Mouse (Mus musculus): ENCODE measurements at regions not wholly inside any gene's neighbourhood (a gene's known extent, or its start where the extent isn't known, plus 50 kb on each side); places are given as distances from the start of the nearest gene placed in this dataset.
A peak's percentile ranks its signal among the peaks of the same experiment; 100 is the strongest.

GRCm38 (mm10) chr3:121609090-121609489, 61.5 kb upstream of the 4930432M17Rik start:
- DNase-seq (ENCODE audit: low spot score) = no peak
- Histone ChIP-seq H3K4me3 (ENCODE audit: low read depth, low read length) (no peak overlapping the region), H3K36me3 (ENCODE audit: insufficient read depth, low read length) (no peaks in the 10 kb centered on the region), H3K27me3 (replicated peaks; ENCODE audit: insufficient read depth, low read length) (no peaks in the 10 kb centered on the region), H3K4me1 (ENCODE audit: insufficient read depth, low read depth, low read length) (peaks cover 15% of the 10 kb centered on the region; the same call in 1 of the 2 replicates), H3K9ac (replicated peaks; ENCODE audit: low read depth) (no peak overlapping the region), H3K27ac (ENCODE audit: low read length) (peak overlapping the region; percentile 54; the same call in 1 of the 2 replicates), H3K9me3 (ENCODE audit: low read length) (no peaks in the 10 kb centered on the region), H3K4me2 (replicated peaks; ENCODE audit: low read depth, low read length) (no peak overlapping the region)
- no peak for ATAC-seq
- 33% methylated on average over 7 of the region's 7 CpGs for WGBS
- TF ChIP-seq CTCF (IDR thresholded peaks at IDR 0.05) = no peak
- no peak for TF ChIP-seq EP300 (IDR thresholded peaks at IDR 0.05)

GRCm38 (mm10) chr3:121604737-121605136, 65.8 kb upstream of the 4930432M17Rik start:
- Histone ChIP-seq H3K4me2 (replicated peaks; ENCODE audit: low read depth, low read length) (no peak overlapping the region), H3K9me3 (ENCODE audit: low read length) (no peaks in the 10 kb centered on the region), H3K27ac (ENCODE audit: low read length) (peak overlapping the region; percentile 81), H3K27me3 (replicated peaks; ENCODE audit: insufficient read depth, low read length) (no peaks in the 10 kb centered on the region), H3K36me3 (ENCODE audit: insufficient read depth, low read length) (no peaks in the 10 kb centered on the region), H3K9ac (replicated peaks; ENCODE audit: low read depth) (no peak overlapping the region), H3K4me1 (ENCODE audit: insufficient read depth, low read depth, low read length) (peaks cover 18% of the 10 kb centered on the region; the same call in 1 of the 2 replicates), H3K4me3 (ENCODE audit: low read depth, low read length) (no peak overlapping the region)
- TF ChIP-seq CTCF (IDR thresholded peaks at IDR 0.05) (no peak; the same call in 1 of the 2 replicates), EP300 (IDR thresholded peaks at IDR 0.05) (peak; percentile 100)
- ATAC-seq (peak; percentile 88), DNase-seq (ENCODE audit: low spot score) (peak; percentile 89)
- WGBS = 11% methylated on average over 6 of the region's 6 CpGs

GRCm38 (mm10) chr3:121604081-121604480, 66.5 kb upstream of the 4930432M17Rik start:
- no peaks in the 10 kb centered on the region for H3K36me3 ChIP-seq (ENCODE audit: insufficient read depth, low read length)
- no peaks in the 10 kb centered on the region for H3K9me3 ChIP-seq (ENCODE audit: low read length)
- no peak overlapping the region for H3K4me2 ChIP-seq (replicated peaks; ENCODE audit: low read depth, low read length)
- peak; percentile 47 for DNase-seq (ENCODE audit: low spot score)
- H3K4me1 ChIP-seq (ENCODE audit: insufficient read depth, low read depth, low read length) = peaks cover 18% of the 10 kb centered on the region; the same call in 1 of the 2 replicates
- peak overlapping the region; percentile 81 for H3K27ac ChIP-seq (ENCODE audit: low read length)
- H3K27me3 ChIP-seq (replicated peaks; ENCODE audit: insufficient read depth, low read length) = no peaks in the 10 kb centered on the region
- H3K4me3 ChIP-seq (ENCODE audit: low read depth, low read length) = no peak overlapping the region
- H3K9ac ChIP-seq (replicated peaks; ENCODE audit: low read depth) = no peak overlapping the region
- TF ChIP-seq EP300 (IDR thresholded peaks at IDR 0.05) = no peak
- no peak for TF ChIP-seq CTCF (IDR thresholded peaks at IDR 0.05)
- ATAC-seq = peak; percentile 6
- WGBS = 66% methylated on average over 9 of the region's 9 CpGs

GRCm38 (mm10) chr3:121602826-121603370, 67.7 kb upstream of the 4930432M17Rik start:
- Histone ChIP-seq H3K4me3 (ENCODE audit: low read depth, low read length) (no peak overlapping the region), H3K27ac (ENCODE audit: low read length) (peak overlapping the region; percentile 74), H3K9ac (replicated peaks; ENCODE audit: low read depth) (no peak overlapping the region), H3K9me3 (ENCODE audit: low read length) (no peaks in the 10 kb centered on the region), H3K4me1 (ENCODE audit: insufficient read depth, low read depth, low read length) (peaks cover 18% of the 10 kb centered on the region; the same call in 1 of the 2 replicates), H3K36me3 (ENCODE audit: insufficient read depth, low read length) (no peaks in the 10 kb centered on the region), H3K27me3 (replicated peaks; ENCODE audit: insufficient read depth, low read length) (no peaks in the 10 kb centered on the region), H3K4me2 (replicated peaks; ENCODE audit: low read depth, low read length) (no peak overlapping the region)
- DNase-seq (ENCODE audit: low spot score) (peak; percentile 26), ATAC-seq (no peak)
- 81% methylated on average over 10 of the region's 10 CpGs for WGBS
- TF ChIP-seq EP300 (IDR thresholded peaks at IDR 0.05) (no peak), CTCF (IDR thresholded peaks at IDR 0.05) (no peak)

GRCm38 (mm10) chr3:121602082-121602561, 68.4 kb upstream of the 4930432M17Rik start:
- peak; percentile 69 for ATAC-seq
- Histone ChIP-seq H3K4me2 (replicated peaks; ENCODE audit: low read depth, low read length) (0 out of 2 replicates have a peak overlapping the region, but pooled peaks have one; percentile 6), H3K9me3 (ENCODE audit: low read length) (no peaks in the 10 kb centered on the region), H3K27ac (ENCODE audit: low read length) (peak overlapping the region; percentile 74), H3K4me3 (ENCODE audit: low read depth, low read length) (no peak overlapping the region), H3K4me1 (ENCODE audit: insufficient read depth, low read depth, low read length) (peaks cover 18% of the 10 kb centered on the region; the same call in 1 of the 2 replicates), H3K36me3 (ENCODE audit: insufficient read depth, low read length) (no peaks in the 10 kb centered on the region), H3K9ac (replicated peaks; ENCODE audit: low read depth) (no peak overlapping the region), H3K27me3 (replicated peaks; ENCODE audit: insufficient read depth, low read length) (no peaks in the 10 kb centered on the region)
- 15% methylated on average over 8 of the region's 8 CpGs for WGBS
- peak; percentile 91 for DNase-seq (ENCODE audit: low spot score)
- TF ChIP-seq CTCF (IDR thresholded peaks at IDR 0.05) = no peak
- TF ChIP-seq EP300 (IDR thresholded peaks at IDR 0.05) = peak; percentile 92

- no peak overlapping the region for H3K4me2 ChIP-seq (replicated peaks; ENCODE audit: low read depth, low read length)
- no peak overlapping the region for H3K9ac ChIP-seq (replicated peaks; ENCODE audit: low read depth)
- ATAC-seq (no peak), DNase-seq (ENCODE audit: low spot score) (no peak)
- peaks cover 18% of the 10 kb centered on the region; the same call in 1 of the 2 replicates for H3K4me1 ChIP-seq (ENCODE audit: insufficient read depth, low read depth, low read length)
- TF ChIP-seq EP300 (IDR thresholded peaks at IDR 0.05) (no peak), CTCF (IDR thresholded peaks at IDR 0.05) (no peak)
- no peak overlapping the region for H3K4me3 ChIP-seq (ENCODE audit: low read depth, low read length)
- H3K27ac ChIP-seq (ENCODE audit: low read length) = no peak overlapping the region
- no peaks in the 10 kb centered on the region for H3K27me3 ChIP-seq (replicated peaks; ENCODE audit: insufficient read depth, low read length)
- no peaks in the 10 kb centered on the region for H3K36me3 ChIP-seq (ENCODE audit: insufficient read depth, low read length)
- 76% methylated on average over 10 of the region's 10 CpGs for WGBS
- no peaks in the 10 kb centered on the region for H3K9me3 ChIP-seq (ENCODE audit: low read length)
Measured at GRCm38 (mm10) chr3:121600841-121601240, 68.6 kb upstream of the Slc44a3 start.
